Mouse (Mus musculus): ENCODE results near the gene Mettl24.
"Not testable (repeated sequence)": the region's sequence is repeated elsewhere in the genome, so short reads cannot be mapped to it uniquely, and the experiment has no call there.

Mettl24 gene

DNA sequence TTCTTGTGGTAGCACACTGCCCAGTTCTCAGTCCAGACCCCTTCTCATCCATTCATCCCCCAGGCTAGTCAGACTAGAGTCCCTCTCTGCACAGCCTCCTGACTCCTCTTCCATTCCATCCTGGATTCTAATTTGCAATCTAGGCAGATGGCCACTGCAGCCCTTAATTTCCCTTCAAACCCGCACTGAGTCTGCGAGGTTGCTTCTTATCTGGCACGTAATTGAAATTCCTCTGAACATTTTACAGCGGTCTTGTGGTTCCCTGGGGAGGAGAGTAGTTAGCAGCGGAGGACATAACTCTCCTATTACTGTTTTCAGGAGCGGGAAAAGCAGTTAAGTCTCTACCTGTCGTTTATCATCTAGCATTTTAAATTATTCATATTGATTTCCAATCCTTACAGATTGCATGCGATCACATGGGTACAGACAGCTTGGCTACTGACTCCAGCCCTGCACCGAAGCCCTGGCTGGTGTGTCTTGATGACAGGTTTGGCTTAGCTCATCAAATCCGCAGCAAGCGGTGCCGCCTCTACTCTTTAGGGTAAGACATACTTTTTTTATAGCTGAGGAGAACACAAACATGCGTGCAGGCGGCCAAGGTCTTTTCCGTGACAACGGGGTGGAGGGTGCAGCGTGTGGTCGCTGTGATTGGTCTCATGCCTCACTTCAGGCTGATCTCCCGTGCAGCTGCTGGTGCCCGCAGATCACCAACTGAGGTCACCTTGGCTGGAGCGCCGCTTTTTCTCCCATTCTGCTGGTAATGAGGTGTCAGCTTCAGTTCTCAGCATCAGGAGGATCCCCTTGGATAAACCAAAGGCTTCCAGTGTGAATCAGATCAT, 54.4 kb downstream of the Mettl24 start:
- in situ Hi-C loops (cut with MseI, MboI), result no loop called here

DNA sequence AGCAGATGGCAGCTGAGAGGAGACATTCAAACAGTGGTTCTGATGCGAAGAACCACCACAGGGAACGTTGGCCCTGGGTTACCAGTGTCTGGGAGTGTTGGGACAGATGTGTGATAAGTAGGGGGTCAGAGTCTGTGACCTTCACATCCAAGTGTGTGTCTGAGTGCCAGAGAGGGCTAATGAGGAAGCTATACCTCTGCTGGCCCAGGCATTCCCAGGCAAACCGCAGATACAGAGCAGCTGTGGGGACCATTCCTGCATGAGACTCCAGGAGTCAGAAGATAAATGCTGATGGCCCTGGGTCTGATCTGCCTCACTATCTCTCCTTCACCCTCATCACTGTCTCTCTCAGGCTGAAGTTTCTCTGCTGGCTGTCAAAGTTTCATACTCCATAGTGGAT, 57.6 kb downstream of the Mettl24 start:
- in situ Hi-C loops (cut with MseI, MboI), result no loop called here

DNA sequence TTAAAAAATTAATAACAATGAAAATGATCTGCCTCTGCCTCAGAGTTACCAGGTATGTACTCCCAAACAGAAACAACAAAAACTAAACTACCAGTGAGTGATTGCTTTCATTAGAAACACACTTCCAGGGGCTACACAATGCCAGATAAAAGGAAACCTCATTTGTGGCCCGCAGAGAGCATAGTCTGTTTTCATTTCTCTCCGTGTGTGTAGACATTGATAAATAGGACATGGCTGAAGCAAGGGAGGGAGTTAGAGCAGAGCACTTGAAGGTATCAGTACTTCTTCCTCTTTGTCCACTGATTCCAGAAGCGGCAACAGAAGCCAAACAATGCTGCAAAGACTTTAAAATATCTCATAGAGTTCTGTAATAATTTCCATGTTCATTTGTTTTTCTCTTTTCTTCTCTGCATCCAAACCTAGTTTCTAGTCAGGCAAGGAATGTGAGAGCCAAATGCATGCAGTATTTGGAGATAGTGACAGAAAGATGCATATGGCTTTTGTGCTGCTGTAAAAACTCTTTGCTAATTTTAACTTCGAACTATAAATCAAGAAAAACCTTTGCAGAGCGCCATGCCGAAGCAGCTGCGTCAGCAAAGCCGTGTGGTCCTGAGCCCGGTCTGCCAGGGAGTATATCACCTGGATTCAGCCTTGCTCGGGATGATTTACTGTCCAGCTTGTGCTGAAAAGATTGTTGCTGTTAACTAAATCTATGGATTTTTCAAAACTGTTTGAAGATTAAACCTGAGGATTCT, 67.4 kb downstream of the Mettl24 start:
- in situ Hi-C loops (cut with MseI, MboI), result no loop called here

DNA sequence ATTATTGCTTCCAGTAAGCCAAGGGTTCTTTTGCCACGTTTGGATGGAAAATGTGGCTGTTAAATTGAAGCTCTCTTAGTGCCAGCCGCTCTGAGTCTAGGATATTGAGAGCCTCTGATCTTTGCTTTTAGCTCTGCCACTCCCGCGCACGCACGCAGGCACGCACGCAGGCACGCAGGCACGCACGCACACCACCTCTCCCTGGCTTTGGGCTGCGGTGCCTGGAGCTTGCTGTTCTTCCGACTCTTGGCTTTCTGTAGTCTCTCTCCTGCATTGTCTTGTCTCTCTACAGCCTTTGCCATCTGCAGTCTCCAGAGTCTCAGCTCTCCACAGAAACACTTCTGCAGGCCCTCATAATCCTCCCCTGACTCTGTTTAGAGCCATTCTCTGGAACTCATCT, 68.1 kb downstream of the Mettl24 start:
- in situ Hi-C loops (cut with MseI, MboI), result no loop called here

DNA sequence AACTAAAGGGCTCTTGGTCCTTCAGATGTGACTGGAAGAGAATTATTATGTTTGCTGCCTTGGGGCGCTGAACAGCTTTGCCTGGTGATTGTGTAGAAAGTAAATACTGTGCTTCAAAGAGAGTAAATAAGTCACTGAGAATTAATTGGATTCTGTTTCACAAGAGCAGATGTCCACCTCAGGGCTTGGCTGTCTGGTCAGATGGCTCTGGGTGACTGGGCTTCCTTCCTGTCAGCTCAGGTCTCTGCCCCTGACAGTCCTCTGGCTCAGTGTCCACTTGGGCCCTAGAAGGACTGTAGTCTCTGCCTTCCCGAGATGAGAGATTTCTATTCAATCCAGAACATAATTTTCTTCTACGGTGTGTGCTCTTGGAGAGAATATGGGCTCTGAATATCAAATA, 70.0 kb downstream of the Mettl24 start:
- in situ Hi-C loops (cut with MseI, MboI), result no loop called here

DNA sequence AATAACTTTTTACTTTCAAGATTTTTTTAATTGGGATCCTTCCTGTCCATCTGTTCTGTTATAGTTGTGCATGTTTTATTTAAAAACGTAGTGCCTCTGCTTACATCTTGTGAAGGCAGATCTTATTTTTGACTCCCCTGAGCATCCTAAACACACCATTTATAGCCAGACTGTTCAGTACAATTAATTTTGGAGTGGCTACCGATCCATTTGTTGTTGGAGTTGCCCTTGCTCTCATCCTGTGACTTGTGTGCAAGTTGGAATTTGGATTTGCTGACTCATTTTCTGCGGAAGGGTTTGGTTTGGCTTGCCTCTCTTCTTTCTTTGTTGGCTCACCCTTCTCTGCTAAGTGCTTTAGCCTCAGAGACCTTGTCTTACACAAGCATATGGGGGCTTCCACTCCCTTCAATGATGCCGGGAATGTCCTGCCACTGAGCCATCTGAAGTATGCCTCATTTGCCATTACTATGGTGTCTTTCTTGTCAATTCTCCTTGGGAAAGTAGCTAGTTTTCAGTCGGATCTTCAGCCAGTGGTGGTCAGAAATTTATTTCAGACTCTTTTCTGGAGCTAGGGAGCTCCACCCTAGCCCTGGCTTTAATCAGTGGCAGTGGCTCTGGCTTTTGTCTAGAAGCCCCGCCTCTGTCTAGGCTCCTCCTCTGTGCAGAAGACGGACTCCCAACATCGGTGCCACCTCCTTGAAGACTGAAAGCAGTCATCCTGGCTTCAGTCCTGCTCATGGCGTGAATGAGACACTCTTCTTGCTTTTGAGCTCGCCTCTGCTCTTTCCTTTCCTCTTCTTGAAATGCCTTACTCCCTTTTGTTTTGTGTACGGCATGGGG, 75.3 kb downstream of the Mettl24 start:
- in situ Hi-C loops (cut with MseI, MboI), result no loop called here

DNA sequence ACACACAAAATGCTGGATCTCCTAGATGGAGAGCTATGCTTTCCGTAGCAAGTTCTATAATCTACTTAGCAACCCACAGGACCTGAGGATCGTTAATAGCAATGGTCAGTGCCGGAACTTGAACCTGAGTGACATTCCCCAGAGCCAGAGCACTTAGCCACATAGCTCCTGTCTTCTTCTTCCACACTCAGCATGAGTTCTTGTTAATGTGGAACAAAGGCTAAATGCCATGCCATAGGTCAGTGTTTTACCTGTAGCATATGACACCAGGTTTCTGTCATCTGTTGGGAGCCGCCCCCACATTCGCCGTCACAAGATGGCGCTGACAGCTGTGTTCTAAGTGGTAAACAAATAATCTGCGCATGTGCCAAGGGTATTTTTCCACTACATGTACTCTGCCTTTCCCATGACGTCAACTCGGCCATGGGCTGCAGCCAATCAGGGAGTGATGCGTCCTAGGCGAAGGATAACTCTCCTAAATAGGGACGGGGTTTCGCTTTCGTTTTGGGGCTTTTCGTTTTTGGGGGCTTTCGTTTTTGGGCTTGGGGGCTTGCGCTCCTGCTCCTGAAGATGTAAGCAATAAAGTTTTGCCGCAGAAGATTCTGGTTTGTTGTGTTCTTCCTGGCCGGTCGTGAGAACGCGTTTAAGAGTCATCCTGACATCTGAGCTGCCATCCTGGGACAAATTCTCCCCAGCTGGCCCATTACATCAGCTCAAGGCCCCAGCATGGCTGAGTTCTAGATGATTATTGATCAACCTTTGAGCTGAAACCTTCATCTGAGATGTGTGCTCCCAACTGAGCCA, 76.5 kb downstream of the Mettl24 start:
- in situ Hi-C loops (cut with MseI, MboI), result not testable (repeated sequence)

DNA sequence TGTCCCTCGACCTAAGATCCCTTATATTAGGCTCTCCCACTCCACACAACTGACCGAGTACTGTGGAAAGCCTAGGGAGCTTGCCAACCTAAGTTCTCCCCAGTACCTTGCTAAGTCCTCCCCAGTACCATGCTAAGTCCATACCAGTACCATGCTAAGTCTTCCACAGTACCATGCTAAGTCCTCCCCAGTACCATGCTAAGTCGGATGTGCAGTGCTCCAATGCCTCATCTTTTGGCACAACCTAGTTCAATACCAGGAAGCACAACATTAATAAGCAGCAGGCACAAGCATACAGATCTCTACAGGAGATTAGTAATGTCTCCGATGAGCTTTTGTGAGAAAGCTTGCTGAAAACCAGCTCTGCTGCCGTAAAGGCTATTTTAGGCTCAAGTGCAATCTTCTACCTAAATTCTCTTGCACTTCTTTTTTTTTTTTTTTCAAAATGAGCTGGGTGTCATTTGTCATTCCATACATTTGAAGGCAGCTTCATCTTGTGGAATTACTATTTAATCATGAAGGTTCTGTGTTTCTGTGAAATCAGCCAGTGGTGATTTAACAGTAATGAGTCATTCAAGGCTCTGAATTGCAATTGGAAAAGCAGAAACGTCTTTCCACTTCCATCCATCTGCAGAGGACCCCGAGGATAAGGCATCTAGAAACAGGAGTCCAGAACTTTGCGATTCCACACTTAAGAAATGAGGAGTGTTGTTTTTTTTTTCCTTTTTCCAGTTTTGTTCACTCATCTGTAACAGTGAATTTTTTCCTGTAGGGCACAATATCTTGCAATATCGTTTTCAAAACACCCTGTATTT, 77.3 kb downstream of the Mettl24 start:
- in situ Hi-C loops (cut with MseI, MboI), result no loop called here

DNA sequence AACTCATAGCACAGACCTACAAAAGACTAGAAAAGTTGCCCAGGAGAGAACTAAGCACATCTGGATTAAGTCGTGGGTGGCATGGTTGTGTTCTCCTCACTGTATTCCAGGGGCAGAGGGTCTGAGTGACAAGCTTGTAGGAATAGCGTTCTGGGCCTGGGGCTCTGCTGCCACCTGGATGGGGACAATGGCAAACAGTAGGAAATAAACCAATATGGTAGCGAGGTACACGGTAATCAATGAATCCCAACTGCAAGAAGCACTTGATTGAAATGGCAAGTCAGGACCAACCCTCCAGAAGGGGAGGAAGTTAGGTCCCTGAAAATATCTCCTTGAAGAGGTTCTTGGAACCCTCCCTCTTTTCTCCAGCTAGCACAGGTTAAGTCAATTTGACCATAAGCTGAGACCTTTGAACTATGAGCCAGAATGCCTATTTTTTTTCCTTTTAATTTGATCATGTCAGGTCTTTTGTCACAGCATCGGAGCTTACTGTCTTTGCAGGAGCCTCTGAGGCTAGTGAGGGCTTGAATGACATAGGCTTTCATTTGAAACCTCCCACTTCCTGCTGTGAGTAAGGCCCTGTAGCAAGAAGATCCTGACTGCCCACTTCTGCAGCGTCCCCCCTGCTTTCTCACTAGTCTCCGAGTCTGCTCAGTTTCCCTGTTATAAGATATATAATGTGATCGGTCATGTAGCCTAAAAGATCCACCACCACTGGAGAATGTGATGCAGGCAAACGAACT, 78.1 kb downstream of the Mettl24 start:
- in situ Hi-C loops (cut with MseI, MboI), result no loop called here

DNA sequence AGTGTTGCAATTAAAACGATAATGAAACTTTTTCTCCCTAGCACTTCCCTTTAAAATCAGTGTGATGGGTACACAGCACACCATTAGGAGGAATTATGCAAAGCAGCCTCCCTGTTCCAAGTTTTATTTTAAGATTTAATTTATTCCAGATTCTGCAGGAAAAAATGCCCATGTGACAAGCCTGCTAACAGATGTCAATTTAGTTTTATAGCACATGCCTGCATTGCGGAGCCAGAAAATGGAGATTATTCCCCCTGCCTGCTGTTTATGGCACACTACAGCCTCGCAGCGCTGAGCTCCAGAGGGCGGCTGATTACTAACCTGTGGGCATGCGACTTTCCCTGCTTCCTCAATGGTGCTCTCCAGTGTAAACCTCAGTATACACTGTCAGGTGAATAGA, 79.5 kb downstream of the Mettl24 start:
- in situ Hi-C loops (cut with MseI, MboI), result no loop called here

DNA sequence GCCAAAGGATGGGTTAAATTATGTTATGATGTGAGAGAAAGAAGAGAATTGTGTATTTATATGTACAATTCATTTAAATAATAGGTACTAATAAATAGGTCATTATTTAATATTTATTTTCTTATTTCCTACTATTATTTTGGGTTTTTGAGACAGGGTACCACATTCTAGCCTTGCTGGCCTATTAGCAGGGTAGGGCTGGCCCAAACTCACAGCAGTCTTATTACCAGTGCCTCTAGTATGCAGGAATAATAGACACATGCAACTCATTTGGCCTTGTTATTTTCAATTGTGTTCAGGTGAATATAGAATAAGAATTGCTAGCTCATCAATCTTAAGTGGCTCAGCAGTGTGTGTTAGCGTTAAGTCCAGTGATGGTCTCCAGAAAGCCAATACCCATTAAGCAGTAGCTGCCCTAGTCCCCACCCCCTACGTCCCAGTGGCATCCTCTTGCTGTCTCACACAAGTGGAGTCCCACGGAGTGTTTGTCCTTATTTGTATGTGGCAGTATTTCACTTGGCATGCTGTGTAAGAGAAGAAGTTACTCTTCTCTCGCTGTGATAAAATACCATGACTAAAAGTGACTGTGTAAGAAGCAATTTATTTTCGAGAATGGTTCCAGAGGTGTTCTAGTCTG, 80.1 kb downstream of the Mettl24 start:
- in situ Hi-C loops (cut with MseI, MboI), result no loop called here

DNA sequence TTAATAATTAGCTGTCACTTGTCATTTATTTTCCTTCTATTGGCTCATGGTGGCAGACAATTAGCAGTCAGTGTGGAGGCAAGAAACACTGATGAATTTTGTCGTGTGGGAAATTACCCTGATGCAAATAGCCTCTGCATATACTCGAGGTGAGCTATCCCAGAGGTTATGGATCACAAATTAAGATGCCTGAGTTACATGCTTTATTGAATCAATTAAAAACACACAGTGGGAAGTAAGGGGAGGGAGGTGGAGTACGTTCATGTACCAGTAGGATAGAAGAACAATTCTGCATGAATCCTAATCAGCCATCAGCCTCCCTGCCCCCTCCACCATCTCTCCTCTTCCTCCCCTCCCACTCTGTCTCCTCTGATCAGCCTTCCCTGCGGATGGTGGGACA, 89.2 kb downstream of the Mettl24 start:
- in situ Hi-C loops (cut with MseI, MboI), result no loop called here

DNA sequence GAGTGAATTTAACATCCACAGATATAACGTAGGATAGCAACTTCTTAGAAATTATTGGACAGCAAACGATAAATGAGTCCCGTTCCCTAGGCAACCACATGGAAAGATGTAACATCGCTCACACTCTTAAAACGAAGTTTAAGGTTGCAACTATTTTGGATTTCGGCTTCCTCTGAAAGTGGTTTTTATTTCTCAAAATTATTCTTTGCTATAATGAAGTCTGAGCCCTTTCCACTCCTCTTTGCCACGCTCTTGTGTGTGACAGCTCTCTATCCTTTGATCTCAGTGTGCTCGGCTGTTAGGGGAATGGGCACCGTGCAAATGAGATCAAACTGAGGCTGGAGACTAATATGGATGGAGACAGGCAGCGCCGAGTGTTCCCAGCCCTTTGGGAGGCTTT, 92.1 kb downstream of the Mettl24 start:
- in situ Hi-C loops (cut with MseI, MboI), result no loop called here

DNA sequence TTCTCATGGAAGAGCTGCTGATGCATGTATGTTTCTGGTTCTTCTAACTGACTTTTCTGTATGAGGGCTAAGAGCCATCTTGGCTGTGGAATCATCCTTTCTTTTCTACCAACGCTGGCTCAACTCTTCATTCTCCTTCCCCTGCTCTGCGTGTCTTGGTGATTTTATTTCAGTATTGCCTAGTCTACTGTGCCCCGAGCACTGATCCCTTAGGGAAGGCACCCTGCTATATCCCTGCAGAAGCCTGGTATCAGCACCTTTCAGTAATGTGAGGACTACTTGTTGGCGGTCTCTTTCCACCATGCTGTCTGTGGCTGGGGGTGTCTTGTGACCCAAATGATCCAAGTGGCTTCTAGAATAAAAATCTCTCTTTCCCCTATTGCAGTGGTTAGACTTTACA, 92.6 kb downstream of the Mettl24 start:
- in situ Hi-C loops (cut with MseI, MboI), result no loop called here

DNA sequence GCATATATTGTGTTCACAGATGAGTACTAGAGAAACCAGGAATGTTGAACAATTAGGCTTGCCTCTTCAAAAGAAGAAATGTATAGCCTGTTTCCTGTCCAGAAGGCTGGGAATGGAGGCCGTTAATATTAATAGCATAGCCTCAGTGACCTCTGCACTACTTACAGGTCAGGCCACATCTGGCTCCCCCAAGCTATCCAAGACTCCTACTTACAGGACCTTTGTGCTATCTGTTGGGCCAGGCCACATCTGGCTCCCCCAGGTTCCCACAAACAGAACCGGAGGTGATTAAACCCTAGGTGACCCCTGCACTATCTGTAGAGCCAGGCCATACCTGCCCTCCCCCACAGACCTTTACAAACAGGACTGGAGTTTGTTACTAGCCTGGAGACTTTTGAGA, 94.1 kb downstream of the Mettl24 start:
- in situ Hi-C loops (cut with MseI, MboI), result no loop called here

DNA sequence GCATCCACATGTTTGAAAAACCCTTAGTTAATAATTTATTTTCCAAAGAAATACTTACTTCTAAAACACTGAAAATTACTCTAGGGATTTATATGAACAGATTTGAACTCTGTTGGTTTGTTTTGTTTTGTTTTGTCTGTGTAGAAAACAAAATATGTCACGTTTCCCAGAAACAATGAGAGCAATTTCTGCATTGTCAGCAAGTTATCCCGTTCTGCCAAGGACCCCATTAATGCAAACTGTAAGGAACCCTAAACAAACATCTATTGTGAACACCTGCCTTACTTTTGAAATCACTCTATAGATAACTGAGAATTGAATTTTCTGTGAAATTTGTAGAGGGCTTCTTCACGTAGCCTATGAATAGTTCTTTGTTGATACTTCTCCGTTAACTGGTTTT, 95.4 kb downstream of the Mettl24 start:
- in situ Hi-C loops (cut with MseI, MboI), result no loop called here

DNA sequence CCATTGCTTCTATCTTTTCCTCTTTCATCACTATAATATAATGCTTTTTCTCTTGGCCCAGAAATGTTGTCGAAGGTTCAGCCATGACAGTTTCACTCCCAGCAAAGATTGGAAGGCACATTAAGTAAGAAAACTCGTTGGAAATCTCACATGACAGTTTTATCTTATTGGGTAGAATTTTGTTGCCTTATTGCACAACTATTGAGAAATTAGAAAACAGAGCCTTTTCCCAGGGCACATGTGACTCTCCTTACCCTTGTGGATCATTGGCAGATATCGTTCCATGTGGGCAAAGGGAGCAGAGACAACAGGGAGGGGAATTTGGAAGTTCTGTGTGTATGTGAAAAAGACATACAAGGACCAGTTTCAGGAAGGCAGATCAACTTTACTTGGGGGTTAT, 107.3 kb downstream of the Mettl24 start:
- in situ Hi-C loops (cut with MseI, MboI), result no loop called here

DNA sequence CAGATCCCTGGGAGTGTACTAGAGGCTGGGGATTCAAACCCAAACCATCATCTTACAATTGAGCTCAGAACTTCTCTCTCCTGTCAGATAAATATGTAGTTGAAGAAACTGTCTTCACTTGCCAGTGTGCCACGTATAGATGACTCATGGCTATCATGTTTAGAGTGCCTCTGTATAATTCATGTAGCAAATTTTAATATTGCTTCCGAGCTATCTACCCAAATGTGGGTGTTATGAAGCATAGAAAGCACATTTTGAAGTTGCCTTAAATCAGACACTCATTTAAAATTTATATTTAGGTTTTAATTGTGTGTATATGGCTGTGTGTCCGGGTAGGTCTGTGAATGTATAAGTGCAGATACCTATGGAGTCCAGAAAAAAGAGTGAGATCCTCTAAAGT, 109.0 kb downstream of the Mettl24 start:
- in situ Hi-C loops (cut with MseI, MboI), result no loop called here

DNA sequence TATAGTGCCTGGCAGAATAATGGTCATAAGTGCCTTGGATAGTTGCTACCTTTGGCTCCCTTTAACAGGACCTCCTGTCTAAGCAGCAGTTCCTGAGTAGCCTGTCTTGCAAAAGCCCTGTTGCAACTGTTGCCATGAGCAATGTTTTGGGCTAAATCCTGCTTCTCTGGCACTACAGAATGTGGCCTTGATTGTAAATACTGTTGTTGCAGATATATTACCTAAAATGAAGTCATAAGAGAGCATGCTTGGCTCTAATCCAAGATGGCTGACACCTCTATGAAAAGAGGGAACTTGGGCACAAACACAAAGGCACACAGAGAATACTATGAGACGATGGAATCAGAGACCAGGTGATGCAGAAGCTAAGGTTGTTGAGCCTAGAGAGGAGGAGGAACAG, 122.1 kb downstream of the Mettl24 start:
- in situ Hi-C loops (cut with MseI, MboI), result no loop called here
